Mouse (Mus musculus) CH12.LX (cell line): ENCODE measurements around the gene Taar4.

ENCODE experiments used
- ELF1 ChIP-seq: IDR thresholded peaks from 2 replicates; pipeline ENCODE4 v1.6.1; 2014; ENCODE audit warnings: low read depth, mild to moderate bottlenecking, inconsistent platforms, low read length, improper control_type of control experiment
- MXI1 ChIP-seq: IDR thresholded peaks from 2 replicates; pipeline ENCODE4 v1.6.1; 2011; ENCODE audit warnings: mild to moderate bottlenecking, low read depth, low read length, improper control_type of control experiment
- ZNF384 ChIP-seq: IDR thresholded peaks from 2 replicates; pipeline ENCODE4 v1.6.1; 2012; ENCODE audit warnings: low read depth, low read length, improper control_type of control experiment, inconsistent platforms

DNA sequence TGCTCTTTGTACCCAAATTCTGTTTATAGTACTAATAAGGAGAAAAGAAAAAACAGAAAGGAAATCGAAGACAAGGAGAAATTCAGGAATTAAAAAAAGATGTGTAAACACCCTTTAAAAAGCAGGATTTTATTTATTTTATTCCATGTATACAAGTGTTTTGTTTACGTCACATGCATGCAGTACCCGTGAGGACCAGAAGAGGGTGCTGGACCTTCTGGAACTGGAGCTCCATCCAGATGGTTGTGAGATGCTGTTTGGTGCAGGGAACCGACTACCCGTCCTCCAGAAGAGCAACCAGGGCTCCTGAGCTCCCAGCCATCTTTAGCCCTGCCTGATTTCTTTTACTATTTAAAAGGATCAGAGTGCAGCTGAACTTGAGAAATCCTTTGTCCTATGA is 17.8 kb upstream of the Taar4 start:
- no peak for TF ChIP-seq ZNF384
- no peak for TF ChIP-seq MXI1
- TF ChIP-seq ELF1: no peak
